Mouse (Mus musculus) stomach, postnatal 0 days (tissue): ENCODE results near the gene Arhgef33. TPM values are rescaled to one million over a fixed set of nuclear protein-coding genes. Genes with fewer than 3 reads are reported as not detected.

Experiments
- ATAC-seq: fragments of 200-750 bp; cut with Nextera tagmentation; 2 replicates; pipeline ENCODE4 v1.8.0; 2017; ENCODE audit not compliant: low FRiP score, low TSS enrichment
- DNase-seq: peaks from one replicate; pipeline ENCODE4 v3.0.0-alpha.2; 2016; ENCODE audit warnings: low spot score
- H3K27ac ChIP-seq: fragments of 300-500 bp; sonication (generic); replicated peaks from 2 replicates; pipeline ENCODE4 v1.5.1; 2014; ENCODE audit warnings: mild to moderate bottlenecking, control low read depth
- H3K27me3 ChIP-seq: fragments of 300-500 bp; sonication (generic); 2 replicates; pipeline ENCODE4 v1.6.1; 2014; ENCODE audit warnings: low read length; ENCODE audit not compliant: control insufficient read depth, insufficient read depth
- H3K36me3 ChIP-seq: fragments of 300-500 bp; sonication (generic); 2 replicates; pipeline ENCODE4 v1.6.1; 2014; ENCODE audit warnings: low read length, mixed read lengths; ENCODE audit not compliant: control insufficient read depth, insufficient read depth
- H3K4me1 ChIP-seq: fragments of 300-500 bp; sonication (generic); replicated peaks from 2 replicates; pipeline ENCODE4 v1.6.1; 2014; ENCODE audit warnings: antibody characterized with exemption; ENCODE audit not compliant: control insufficient read depth, insufficient read depth
- H3K4me2 ChIP-seq: fragments of 300-500 bp; sonication (generic); replicated peaks from 2 replicates; pipeline ENCODE4 v1.6.1; 2014; ENCODE audit warnings: low read depth, mild to moderate bottlenecking, control low read depth, moderate library complexity
- H3K4me3 ChIP-seq: fragments of 300-500 bp; sonication (generic); 2 replicates; pipeline ENCODE4 v1.5.1; 2014; ENCODE audit warnings: low read depth, low read length, control low read depth
- H3K9ac ChIP-seq: fragments of 300-500 bp; sonication (generic); 2 replicates; pipeline ENCODE4 v1.6.1; 2014; ENCODE audit warnings: mild to moderate bottlenecking, low read length, control low read depth, mixed read lengths
- H3K9me3 ChIP-seq: fragments of 300-500 bp; sonication (generic); 2 replicates; pipeline ENCODE4 v1.6.1; 2016; ENCODE audit warnings: low read length; ENCODE audit not compliant: control insufficient read depth
- CTCF ChIP-seq: IDR thresholded peaks from 2 replicates; pipeline ENCODE4 v1.5.1; 2016; ENCODE audit warnings: antibody characterized with exemption, low read depth, mild to moderate bottlenecking, moderate library complexity
- EP300 ChIP-seq: optimal IDR thresholded peaks from 2 replicates; pipeline ENCODE3; 2016; ENCODE audit warnings: antibody characterized with exemption
- WGBS: fragments of 180-500 bp; shearing (Covaris S2); extraction: QIAGEN DNeasy Blood & Tissue Kit; methylation state at CpG from one replicate; pipeline ENCODE4 v1.1.7; 2014; 5-methylcytosine and 5-hydroxymethylcytosine counted together
- polyA plus RNA-seq: library from polyadenylated mRNA; unstranded; fragments of >200 nt; fragmentation: Nextera tagmentation; extraction: Ambion mirVana; gene quantifications from 2 replicates; pipeline ENCODE4 v1.2.1, GENCODE M21; 2015

The Arhgef33 gene
- polyA plus RNA-seq, 1 experiment from 2014 or later: 1.4 TPM

- ATAC-seq: no peak
- H3K27ac ChIP-seq: no peak overlapping the region
- no peak overlapping the region for H3K9ac ChIP-seq
- WGBS: 85% methylated on average over 5 of the region's 5 CpGs
- H3K27me3 ChIP-seq: no peaks in the 10 kb centered on the region
- no peaks in the 10 kb centered on the region for H3K9me3 ChIP-seq
- no peak overlapping the region for H3K4me3 ChIP-seq
- no peaks in the 10 kb centered on the region for H3K36me3 ChIP-seq
- no peaks in the 10 kb centered on the region for H3K4me1 ChIP-seq
- DNase-seq: no peak
- no peak overlapping the region for H3K4me2 ChIP-seq
- TF ChIP-seq EP300: no peak
Observed at GRCm38 (mm10) chr17:80298844-80299243, 8.4 kb upstream of the Arhgef33 start.

DNA sequence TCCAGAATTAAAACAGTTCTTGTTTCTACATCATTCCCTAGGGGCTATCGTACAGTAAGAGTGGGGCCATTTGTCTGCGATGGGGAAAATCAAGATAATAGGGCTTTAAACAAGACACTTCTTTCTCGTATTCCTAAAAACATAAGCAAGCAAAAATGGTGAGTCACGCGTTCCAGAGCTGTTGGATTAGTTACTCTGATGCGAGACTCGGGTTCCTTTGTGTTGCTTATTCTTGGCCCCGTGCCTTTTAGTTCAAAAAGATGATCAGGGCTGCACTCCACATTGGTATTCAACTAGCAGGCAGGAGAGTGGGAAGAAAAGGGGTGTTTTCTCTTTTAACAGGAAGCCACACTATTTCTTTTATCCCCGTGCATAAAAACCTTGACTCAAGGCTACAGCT lies 4.6 kb downstream of the Arhgef33 start:
- no peaks in the 10 kb centered on the region for H3K27me3 ChIP-seq
- no peak overlapping the region for H3K9ac ChIP-seq
- no peak for TF ChIP-seq EP300
- TF ChIP-seq CTCF: no peak
- 34% methylated on average over 9 of the region's 9 CpGs for WGBS
- ATAC-seq (no peak), DNase-seq (no peak)
- H3K27ac ChIP-seq: no peak overlapping the region
- no peaks in the 10 kb centered on the region for H3K9me3 ChIP-seq
- H3K4me1 ChIP-seq: no peaks in the 10 kb centered on the region
- H3K4me3 ChIP-seq: no peak overlapping the region
- H3K36me3 ChIP-seq: no peaks in the 10 kb centered on the region
- no peak overlapping the region for H3K4me2 ChIP-seq

- Histone ChIP-seq H3K4me3 (no peak overlapping the region), H3K27me3 (no peaks in the 10 kb centered on the region), H3K27ac (no peak overlapping the region), H3K4me1 (no peaks in the 10 kb centered on the region), H3K9ac (no peak overlapping the region), H3K9me3 (no peaks in the 10 kb centered on the region), H3K36me3 (no peaks in the 10 kb centered on the region), H3K4me2 (no peak overlapping the region)
- 85% methylated on average over 4 of the region's 4 CpGs for WGBS
- no peak for ATAC-seq
- no peak for DNase-seq
- TF ChIP-seq EP300: no peak
- TF ChIP-seq CTCF: no peak
Observed at GRCm38 (mm10) chr17:80312405-80312804, 5.2 kb downstream of the Arhgef33 start.

DNA sequence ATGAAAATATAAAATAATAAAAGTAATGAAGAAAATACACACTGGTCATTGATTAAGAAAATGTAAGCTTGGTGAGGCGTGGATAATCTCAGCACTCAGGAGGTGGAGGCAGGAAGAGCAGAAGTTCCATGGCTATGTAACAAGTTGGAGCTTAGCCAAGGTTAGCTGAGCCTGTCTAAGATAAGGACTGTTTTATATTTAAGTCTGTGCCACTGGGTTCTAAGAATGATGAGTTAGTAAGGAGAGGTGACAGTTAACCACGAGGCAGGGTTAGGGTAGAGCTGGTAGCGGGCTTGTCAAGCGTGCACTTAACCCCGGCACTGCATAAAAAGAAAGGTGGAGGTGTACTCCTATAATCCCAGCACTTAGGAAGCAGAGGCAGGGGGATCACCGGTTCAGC lies 15.0 kb downstream of the Arhgef33 start:
- no peaks in the 10 kb centered on the region for H3K27me3 ChIP-seq
- no peaks in the 10 kb centered on the region for H3K36me3 ChIP-seq
- ATAC-seq: no peak
- no peak for DNase-seq
- no peak for TF ChIP-seq CTCF
- TF ChIP-seq EP300: no peak
- H3K9me3 ChIP-seq: no peaks in the 10 kb centered on the region
- WGBS: 80% methylated on average over 6 of the region's 6 CpGs
- H3K4me3 ChIP-seq: no peak overlapping the region
- no peak overlapping the region for H3K4me2 ChIP-seq
- H3K9ac ChIP-seq: no peak overlapping the region
- H3K27ac ChIP-seq: no peak overlapping the region
- no peaks in the 10 kb centered on the region for H3K4me1 ChIP-seq

- DNase-seq (no peak), ATAC-seq (no peak)
- Histone ChIP-seq H3K4me2 (no peak overlapping the region), H3K9me3 (no peaks in the 10 kb centered on the region), H3K36me3 (no peaks in the 10 kb centered on the region), H3K27me3 (no peaks in the 10 kb centered on the region), H3K9ac (no peak overlapping the region), H3K4me3 (no peak overlapping the region), H3K27ac (no peak overlapping the region), H3K4me1 (no peaks in the 10 kb centered on the region)
- 76% methylated on average over 4 of the region's 4 CpGs for WGBS
- TF ChIP-seq CTCF: no peak
- no peak for TF ChIP-seq EP300
Observed at GRCm38 (mm10) chr17:80323015-80323414, 15.8 kb downstream of the Arhgef33 start.

DNA sequence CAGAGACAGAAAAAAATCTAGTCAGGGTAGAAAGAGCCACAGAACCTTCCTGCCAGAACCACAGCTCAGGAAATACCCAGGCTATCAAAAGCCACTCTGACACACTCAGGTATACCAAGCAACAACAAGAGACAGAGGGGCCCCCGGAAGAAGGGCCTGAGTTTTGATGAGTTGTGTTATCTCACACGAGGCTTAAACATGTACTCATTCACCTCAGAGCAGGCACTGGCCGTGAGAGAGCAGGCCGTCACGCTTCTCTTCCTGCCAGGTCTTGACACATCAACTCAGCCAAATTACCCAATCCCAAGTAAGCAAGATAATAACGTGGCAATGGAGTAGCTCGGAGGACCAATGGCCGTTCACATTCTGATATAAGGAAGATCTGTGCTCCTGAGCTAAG lies 16.5 kb downstream of the Arhgef33 start:
- no peak overlapping the region for H3K27ac ChIP-seq
- H3K9me3 ChIP-seq: no peaks in the 10 kb centered on the region
- 69% methylated on average over 8 of the region's 8 CpGs for WGBS
- H3K4me1 ChIP-seq: no peaks in the 10 kb centered on the region
- DNase-seq (no peak), ATAC-seq (no peak)
- no peaks in the 10 kb centered on the region for H3K27me3 ChIP-seq
- no peaks in the 10 kb centered on the region for H3K36me3 ChIP-seq
- no peak overlapping the region for H3K4me2 ChIP-seq
- TF ChIP-seq CTCF (no peak), EP300 (no peak)
- H3K9ac ChIP-seq: no peak overlapping the region
- H3K4me3 ChIP-seq: no peak overlapping the region
